Mouse (Mus musculus) urinary bladder, postnatal 14 days (tissue): ENCODE data around the gene Nhsl2.

Source experiments
- DNase-seq: peaks from one replicate; pipeline ENCODE4 v3.0.0; 2021; ENCODE audit warnings: low spot score

Nhsl2 gene

GRCm38 (mm10) chrX:101902597-101902996 is 53.4 kb downstream of the Nhsl2 start:
- no peak for DNase-seq

GRCm38 (mm10) chrX:101907301-101907700 is 58.1 kb downstream of the Nhsl2 start:
- no peak for DNase-seq

- DNase-seq: no peak
Observed at GRCm38 (mm10) chrX:101929131-101929530, 79.9 kb downstream of the Nhsl2 start.

GRCm38 (mm10) chrX:101930301-101930700 is 81.1 kb downstream of the Nhsl2 start:
- DNase-seq: no peak

GRCm38 (mm10) chrX:101931016-101931415 is 81.8 kb downstream of the Nhsl2 start:
- no peak for DNase-seq

- peak; percentile 58 for DNase-seq
Observed at GRCm38 (mm10) chrX:101932244-101932643, 83.1 kb downstream of the Nhsl2 start.

- DNase-seq: no peak
Observed at GRCm38 (mm10) chrX:101933346-101933745, 84.2 kb downstream of the Nhsl2 start.

- no peak for DNase-seq
Observed at GRCm38 (mm10) chrX:101935291-101935840, 86.2 kb downstream of the Nhsl2 start.

- no peak for DNase-seq
Observed at GRCm38 (mm10) chrX:101939486-101939885, 90.3 kb downstream of the Nhsl2 start.

- DNase-seq: peak; percentile 71
Observed at GRCm38 (mm10) chrX:101942461-101942896, 93.3 kb downstream of the Nhsl2 start.

- DNase-seq: no peak
Observed at GRCm38 (mm10) chrX:101943743-101944142, 94.6 kb downstream of the Nhsl2 start.

- no peak for DNase-seq
Observed at GRCm38 (mm10) chrX:101944761-101945330, 95.7 kb downstream of the Nhsl2 start.

- DNase-seq: no peak
Observed at GRCm38 (mm10) chrX:101952436-101952835, 103.3 kb downstream of the Nhsl2 start.

GRCm38 (mm10) chrX:101953256-101953655 is 104.1 kb downstream of the Nhsl2 start:
- DNase-seq: no peak

- peak; percentile 88 for DNase-seq
Observed at GRCm38 (mm10) chrX:101953787-101954491, 104.8 kb downstream of the Nhsl2 start.

- no peak for DNase-seq
Observed at GRCm38 (mm10) chrX:101954492-101954851, 105.3 kb downstream of the Nhsl2 start.

- DNase-seq: no peak
Observed at GRCm38 (mm10) chrX:101961848-101962247, 112.7 kb downstream of the Nhsl2 start.

GRCm38 (mm10) chrX:101963711-101964110 is 114.5 kb downstream of the Nhsl2 start:
- no peak for DNase-seq

- no peak for DNase-seq
Observed at GRCm38 (mm10) chrX:101973028-101973427, 123.8 kb downstream of the Nhsl2 start.

- no peak for DNase-seq
Observed at GRCm38 (mm10) chrX:101976931-101977330, 127.7 kb downstream of the Nhsl2 start.

GRCm38 (mm10) chrX:101978861-101979260 is 129.7 kb downstream of the Nhsl2 start:
- no peak for DNase-seq

- DNase-seq: no peak
Observed at GRCm38 (mm10) chrX:101979267-101979666, 130.1 kb downstream of the Nhsl2 start.

GRCm38 (mm10) chrX:101980586-101980985 is 131.4 kb downstream of the Nhsl2 start:
- no peak for DNase-seq

- no peak for DNase-seq
Observed at GRCm38 (mm10) chrX:101981450-101981849, 132.3 kb downstream of the Nhsl2 start.
